Mouse (Mus musculus): Measurements from ENCODE around the gene Slc39a5. TPM values are rescaled to one million over a fixed set of nuclear protein-coding genes. Genes with fewer than 3 reads are reported as not detected.

Slc39a5 gene
- total RNA-seq, 2 experiments from 2014 or later = 2.3 to 5.9 TPM

GRCm38 (mm10) chr10:128376099-128376454 is 25.0 kb downstream of the Slc39a5 start:
- no peak for DNase-seq

GRCm38 (mm10) chr10:128374393-128374792 is 26.6 kb downstream of the Slc39a5 start:
- DNase-seq = no peak

- no peak for DNase-seq
These were observed 27.9 kb downstream of the Slc39a5 start for GRCm38 (mm10) chr10:128372989-128373748.

- no peak for DNase-seq
These were observed 28.9 kb downstream of the Slc39a5 start for GRCm38 (mm10) chr10:128372142-128372541.

GRCm38 (mm10) chr10:128370601-128371000 is 30.4 kb downstream of the Slc39a5 start:
- no peak for DNase-seq

GRCm38 (mm10) chr10:128370021-128370420 is 31.0 kb downstream of the Slc39a5 start:
- DNase-seq = no peak

- DNase-seq = no peak
These were observed 31.4 kb downstream of the Slc39a5 start for GRCm38 (mm10) chr10:128369599-128369998.

- no peak for DNase-seq
These were observed 31.8 kb downstream of the Slc39a5 start for GRCm38 (mm10) chr10:128369218-128369543.

GRCm38 (mm10) chr10:128368402-128369217 is 32.4 kb downstream of the Slc39a5 start, which contains the start of gene Coq10a:
Coq10a (minus strand) TSS chr10:128368997.
- peak; percentile 94 for DNase-seq

- no peak for DNase-seq
These were observed 33.1 kb downstream of the Slc39a5 start for GRCm38 (mm10) chr10:128367899-128368401.

GRCm38 (mm10) chr10:128362568-128362967 is 38.5 kb downstream of the Slc39a5 start:
- peak; percentile 66 for DNase-seq

- peak; percentile 55 for DNase-seq
These were observed 39.2 kb downstream of the Slc39a5 start for GRCm38 (mm10) chr10:128361836-128362235.

GRCm38 (mm10) chr10:128359226-128359625 is 41.8 kb downstream of the Slc39a5 start:
- peak; percentile 61 for DNase-seq

- peak; percentile 76 for DNase-seq
These were observed 42.2 kb downstream of the Slc39a5 start for GRCm38 (mm10) chr10:128358796-128359195.

GRCm38 (mm10) chr10:128347541-128347940 is 53.5 kb downstream of the Slc39a5 start:
- DNase-seq = no peak

Small RNA genes lying within 50 kb of the gene (microRNA-seq; reads per million reads assigned to microRNA genes)
- gene Gm25361 = not detected
- not detected for gene Gm26308
- gene Mir6914 = not detected
- 1.4 reads per million for gene Mir6915

Other genes starting within 250 kb of the Slc39a5 start
- gene Rbms2, start 220.9 kb downstream of the Slc39a5 start, total RNA-seq (2021) = 10 to 100 TPM; 65.3 to 74.8 TPM
- 10 to 100 TPM; 12.8 to 22.3 TPM for gene Gls2, start 206.8 kb downstream of the Slc39a5 start, total RNA-seq (2021)
- gene Spryd4, start 189.4 kb downstream of the Slc39a5 start, total RNA-seq (2021) = 10 to 100 TPM; 21.6 to 27.3 TPM
- not detected for gene Mip, start 175.4 kb downstream of the Slc39a5 start, total RNA-seq (2021)
- 10 to 100 TPM; 16.4 to 21.9 TPM for gene Timeless, start 169.2 kb downstream of the Slc39a5 start, total RNA-seq (2021)
- 10 to 100 TPM in 1 of 2 experiments, 1 to 10 TPM in 1; 7.4 to 17.5 TPM for gene Apon, start 147.1 kb downstream of the Slc39a5 start, total RNA-seq (2021)
- 100 to 1,000 TPM in 1 of 2 experiments, 10 to 100 TPM in 1; 78.0 to 183 TPM for gene Apof, start 132.6 kb downstream of the Slc39a5 start, total RNA-seq (2021)
- gene Stat2, start 130.7 kb downstream of the Slc39a5 start, total RNA-seq (2021) = 10 to 100 TPM; 17.4 to 27.5 TPM
- gene Il23a, start 102.5 kb downstream of the Slc39a5 start, total RNA-seq (2021) = under 1 TPM in 1 of 2 experiments, not detected in 1; 0.27 TPM
- gene Pan2, start 97.9 kb downstream of the Slc39a5 start, total RNA-seq (2021) = 10 to 100 TPM; 24.0 to 32.8 TPM
- 100 to 1,000 TPM; 149 to 165 TPM for gene Cnpy2, start 78.8 kb downstream of the Slc39a5 start, total RNA-seq (2021)
- 1,000 to 10,000 TPM; 1,048 to 1,207 TPM for gene Cs, start 63.5 kb downstream of the Slc39a5 start, total RNA-seq (2021)
- 100 to 1,000 TPM in 1 of 2 experiments, 10 to 100 TPM in 1; 99.9 to 128 TPM for gene Coq10a, start 32.2 kb downstream of the Slc39a5 start, total RNA-seq (2021)
- gene Ankrd52, start 24.1 kb downstream of the Slc39a5 start, total RNA-seq (2021) = 10 to 100 TPM; 53.3 to 57.8 TPM
- gene Nabp2, start 10.3 kb upstream of the Slc39a5 start, total RNA-seq (2021) = 10 to 100 TPM; 58.0 to 59.9 TPM
- gene Rnf41, start 10.4 kb upstream of the Slc39a5 start, total RNA-seq (2021) = 10 to 100 TPM; 37.4 TPM
- gene Smarcc2, start 58.0 kb upstream of the Slc39a5 start, total RNA-seq (2021) = 100 to 1,000 TPM in 1 of 2 experiments, 10 to 100 TPM in 1; 94.1 to 123 TPM
- gene Myl6, start 92.9 kb upstream of the Slc39a5 start, total RNA-seq (2021) = 100 to 1,000 TPM; 739 to 765 TPM
- 10 to 100 TPM; 10.9 to 17.3 TPM for gene Myl6b, start 97.5 kb upstream of the Slc39a5 start, total RNA-seq (2021)
- gene Esyt1, start 124.6 kb upstream of the Slc39a5 start, total RNA-seq (2021) = 10 to 100 TPM; 31.5 to 41.5 TPM
- gene Zc3h10, start 146.5 kb upstream of the Slc39a5 start, total RNA-seq (2021) = 10 to 100 TPM; 10.5 to 14.7 TPM
- 1,000 to 10,000 TPM; 2,762 to 2,852 TPM for gene Rpl41, start 148.1 kb upstream of the Slc39a5 start, total RNA-seq (2021)
- 10 to 100 TPM; 85.1 to 90.9 TPM for gene Pa2g4, start 164.8 kb upstream of the Slc39a5 start, total RNA-seq (2021)
- 10 to 100 TPM in 1 of 2 experiments, 1 to 10 TPM in 1; 10.0 to 11.1 TPM for gene Erbb3, start 188.4 kb upstream of the Slc39a5 start, total RNA-seq (2021)
- gene Rps26, start 225.5 kb upstream of the Slc39a5 start, total RNA-seq (2021) = 100 to 1,000 TPM; 696 to 753 TPM
- gene Ikzf4, start 244.8 kb upstream of the Slc39a5 start, total RNA-seq (2021) = 1 to 10 TPM in 1 of 2 experiments, under 1 TPM in 1; 0.87 to 2.2 TPM

Measured in adrenal gland, postnatal 10 days (tissue).